Mouse (Mus musculus) CD8-positive naive resting alpha-beta T cell, adult 2 months (primary cell): ENCODE measurements around the gene Gnao1.

Experiments used
- DNase-seq, 2 experiments: peaks; one replicate each; pipeline ENCODE4 v3.0.0; 2022; ENCODE audit warnings: low read depth in 2 of 2, low spot score in 2 of 2

Gnao1 gene

DNA sequence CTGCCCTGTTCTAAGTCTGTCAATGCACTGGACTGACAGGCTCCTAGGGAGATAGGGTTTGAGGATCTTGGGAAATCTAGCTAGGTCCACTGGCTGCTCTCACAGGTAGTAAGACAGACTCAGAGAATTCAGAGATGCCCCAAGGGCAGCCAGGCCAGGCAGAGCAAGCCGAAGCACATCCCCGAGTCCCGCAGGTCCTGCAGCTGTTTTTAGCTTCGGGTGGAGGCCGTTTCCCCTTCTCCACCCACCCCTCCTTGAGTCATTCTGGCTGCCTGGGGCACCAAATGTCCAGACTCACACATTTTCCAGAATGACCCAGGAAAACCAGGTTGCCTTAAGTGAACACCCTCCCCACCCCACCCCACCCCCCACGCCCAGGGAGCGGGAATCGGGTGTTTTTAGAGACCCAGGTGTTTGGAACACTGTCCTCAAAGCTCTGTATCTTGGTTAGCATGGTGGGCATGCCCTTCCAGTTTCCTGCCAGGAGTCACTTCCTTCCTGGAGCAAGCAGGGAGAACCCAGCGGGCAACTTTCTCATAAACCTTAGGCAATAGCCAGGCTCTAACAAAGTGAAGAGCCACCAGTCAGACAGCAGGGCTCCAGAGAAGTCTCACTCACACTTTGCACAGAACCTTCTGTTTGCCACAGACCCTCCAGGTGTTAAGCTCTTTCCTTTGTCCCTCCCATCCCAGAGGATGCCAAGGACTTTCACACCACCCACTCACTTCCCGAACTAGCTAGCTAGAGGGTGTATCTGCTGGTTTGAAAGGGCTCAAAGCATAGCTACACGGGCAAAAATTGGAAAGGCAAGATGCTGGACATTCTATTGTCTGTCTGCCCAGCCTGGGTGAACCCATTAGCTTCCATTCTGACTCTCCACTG is 131.0 kb downstream of the Gnao1 start:
- no peak for DNase-seq

DNA sequence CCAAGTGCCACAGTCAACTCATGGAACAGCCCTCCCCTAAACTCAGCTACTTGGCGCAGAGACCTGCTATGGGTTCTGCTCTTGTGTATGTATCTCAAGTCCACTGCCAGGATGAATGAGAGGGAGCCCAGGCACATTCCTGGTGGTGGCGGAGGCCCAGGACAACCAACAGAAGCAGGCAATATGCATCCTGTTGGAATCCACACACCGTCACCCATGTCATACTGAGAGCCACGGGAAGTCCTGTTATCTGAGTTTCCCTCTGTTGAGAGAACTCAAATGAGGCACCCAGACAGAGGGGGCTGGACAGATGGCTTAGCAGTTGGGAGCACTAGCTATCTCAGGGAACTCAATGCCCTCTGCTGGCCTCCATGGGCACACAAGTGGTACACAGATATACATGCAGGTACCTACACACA is 131.9 kb downstream of the Gnao1 start:
- DNase-seq: no peak

DNA sequence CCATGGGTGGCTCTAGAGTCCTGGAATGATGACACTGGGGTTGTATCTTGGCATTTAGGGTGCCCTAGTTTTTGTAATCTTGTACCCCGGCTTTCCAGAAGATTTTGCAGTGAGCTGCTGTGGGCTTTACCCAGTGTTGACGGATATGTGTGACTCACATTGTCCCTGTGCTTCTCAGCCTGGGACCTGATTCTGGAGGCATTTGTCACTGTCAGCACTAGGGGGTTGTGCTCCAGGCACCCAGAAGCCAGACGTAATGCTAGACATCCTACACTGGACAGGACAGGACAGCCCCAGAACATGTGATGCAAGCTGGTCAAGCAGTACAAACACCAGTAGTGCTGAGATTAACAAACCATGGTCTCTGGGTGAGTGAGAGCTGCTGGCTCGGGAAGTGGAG is 136.0 kb downstream of the Gnao1 start:
- DNase-seq: no peak

DNA sequence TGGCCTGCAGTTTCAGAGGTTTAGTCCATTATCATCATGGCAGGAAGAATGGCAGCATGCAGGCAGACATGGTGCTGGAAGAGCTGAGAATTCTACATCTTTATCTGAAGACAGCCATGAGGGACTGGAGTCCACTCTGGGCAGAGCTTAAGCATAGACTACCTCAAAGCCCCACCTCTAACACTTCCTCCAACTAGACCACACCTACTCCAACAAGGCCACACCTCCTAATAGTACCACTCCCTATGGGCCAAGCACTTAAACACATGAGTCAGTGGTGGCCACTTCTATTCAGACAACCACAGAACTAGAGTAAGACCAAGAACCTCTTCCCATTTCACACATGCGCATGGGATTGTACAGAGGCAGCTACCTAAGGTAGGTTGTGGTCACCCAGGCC is 136.6 kb downstream of the Gnao1 start:
- DNase-seq: no peak

DNA sequence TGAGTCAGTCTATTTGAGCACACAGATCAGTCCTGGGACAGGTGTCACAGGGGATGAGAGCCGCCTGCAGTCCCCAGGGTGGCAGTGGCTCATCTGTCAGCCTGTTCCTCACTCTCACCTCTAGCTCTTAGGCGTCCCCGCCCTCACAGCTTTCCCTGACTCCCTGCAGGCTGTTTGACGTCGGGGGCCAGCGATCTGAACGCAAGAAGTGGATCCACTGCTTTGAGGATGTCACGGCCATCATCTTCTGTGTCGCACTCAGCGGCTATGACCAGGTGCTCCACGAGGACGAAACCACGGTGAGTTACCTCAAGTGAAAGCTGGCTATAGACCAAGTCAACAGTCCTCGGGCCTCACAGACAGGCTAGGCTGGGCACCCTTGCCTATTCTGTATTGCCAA is 140.4 kb downstream of the Gnao1 start:
- no peak for DNase-seq

DNA sequence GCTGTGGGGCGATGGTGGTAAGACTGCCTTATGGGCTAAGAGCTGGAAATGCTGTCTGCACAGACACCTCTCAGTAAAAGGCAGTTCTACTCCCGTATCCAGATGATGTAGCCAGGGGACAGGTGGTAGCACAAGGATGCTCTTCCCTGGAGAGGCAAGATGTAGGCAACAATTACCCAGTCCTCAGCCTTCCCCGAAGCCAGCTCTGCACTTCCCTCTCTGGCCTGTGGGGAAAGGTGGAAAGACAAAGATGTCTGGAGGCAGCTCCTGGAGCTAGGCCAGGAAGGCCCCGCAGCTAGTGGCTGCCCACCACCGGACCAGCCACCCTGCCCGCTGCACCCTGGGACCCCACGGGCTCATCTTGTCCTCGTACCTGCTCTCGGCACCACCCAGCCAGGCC is 142.7 kb downstream of the Gnao1 start:
- no peak for DNase-seq

DNA sequence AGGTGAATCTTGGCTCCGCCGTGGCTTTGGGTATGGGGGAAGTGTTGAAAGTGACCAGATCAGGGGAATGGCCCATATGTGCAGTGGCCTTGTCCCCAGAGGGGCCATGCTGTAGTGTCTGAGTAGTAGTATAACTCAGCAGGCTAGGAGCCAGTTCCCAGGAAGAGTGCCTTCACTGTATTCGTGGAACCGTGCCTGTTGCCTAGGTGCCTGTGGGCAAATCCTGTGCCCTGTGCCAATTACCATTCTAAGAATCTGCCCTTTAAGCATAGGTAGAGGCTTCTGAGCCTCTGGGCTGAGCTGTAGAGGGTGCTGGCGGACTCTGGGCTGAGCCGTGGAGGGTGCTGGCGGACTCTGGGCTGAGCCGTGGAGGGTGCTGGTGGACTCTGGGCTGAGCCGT is 148.6 kb downstream of the Gnao1 start:
- DNase-seq: no peak

DNA sequence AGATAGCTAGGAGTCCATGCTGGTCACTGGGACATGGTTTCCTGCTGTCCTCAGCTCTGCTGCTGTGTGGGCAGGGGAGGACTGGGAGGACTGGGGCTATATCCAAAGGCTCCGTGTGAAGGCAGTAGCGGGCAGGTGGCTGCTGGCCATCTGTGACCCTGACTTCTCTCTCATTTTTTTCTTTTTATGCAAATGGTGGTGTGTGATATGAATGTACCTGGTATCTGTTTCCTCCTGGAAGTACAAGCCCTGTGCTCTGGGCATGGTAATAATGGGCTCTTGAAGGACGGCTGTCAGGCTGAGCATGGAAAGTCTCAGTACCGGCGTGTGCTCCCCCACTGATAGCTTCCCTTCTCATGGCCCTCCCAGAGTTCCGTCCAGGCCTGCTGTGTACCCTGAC is 151.1 kb downstream of the Gnao1 start:
- no peak for DNase-seq

DNA sequence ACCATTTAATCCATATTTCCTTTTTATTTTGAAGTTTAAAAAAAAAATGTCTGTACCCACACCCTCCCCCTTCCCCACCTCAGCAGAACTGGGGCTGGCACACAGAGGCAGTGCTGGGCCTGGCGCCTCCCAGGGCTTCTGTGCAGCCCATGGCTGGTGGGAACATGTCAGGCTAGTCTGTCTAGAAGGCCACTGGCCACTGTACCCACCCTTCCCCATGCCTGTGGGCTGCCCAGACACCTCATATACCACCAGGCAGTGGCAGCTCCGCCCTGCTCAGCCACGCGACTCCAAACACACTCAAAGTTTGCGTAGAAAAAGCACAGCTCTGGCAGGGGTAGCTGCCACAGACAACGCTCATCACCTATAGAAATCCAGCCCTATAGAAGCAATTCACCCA is 158.5 kb downstream of the Gnao1 start:
- no peak for DNase-seq

DNA sequence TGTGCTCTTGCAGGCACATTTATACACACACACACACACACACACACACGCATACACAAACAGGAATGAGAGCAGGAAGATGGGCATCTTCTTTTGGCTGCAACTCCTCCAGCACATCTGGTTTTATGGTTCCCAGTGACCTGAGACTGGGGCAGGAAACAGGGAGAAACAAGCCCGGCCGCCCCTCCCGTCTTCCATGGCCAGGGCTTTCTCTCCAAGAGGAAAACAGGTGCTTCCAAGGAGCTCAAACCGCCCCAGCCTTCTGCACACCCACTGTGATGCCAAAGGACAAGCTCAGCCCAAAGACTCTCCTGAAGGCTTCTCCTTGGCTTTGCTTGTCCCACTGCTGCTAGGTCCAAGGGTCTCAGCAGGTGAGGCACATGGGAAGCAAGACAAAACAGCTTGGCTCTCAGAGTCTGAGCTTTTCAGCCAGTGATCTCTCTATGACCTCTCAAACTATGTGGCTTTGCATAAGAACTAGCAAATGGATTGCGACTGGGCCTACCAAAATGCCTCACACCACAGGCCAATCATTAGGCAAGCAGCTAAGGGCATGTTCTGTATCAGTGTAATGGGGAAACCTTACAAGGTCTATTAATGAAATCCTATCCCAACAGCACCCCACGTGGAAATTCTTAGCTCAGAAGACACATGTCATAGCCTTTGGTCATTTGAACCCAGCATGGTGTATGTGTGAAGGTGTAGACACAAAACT is 160.0 kb downstream of the Gnao1 start:
- no peak for DNase-seq

DNA sequence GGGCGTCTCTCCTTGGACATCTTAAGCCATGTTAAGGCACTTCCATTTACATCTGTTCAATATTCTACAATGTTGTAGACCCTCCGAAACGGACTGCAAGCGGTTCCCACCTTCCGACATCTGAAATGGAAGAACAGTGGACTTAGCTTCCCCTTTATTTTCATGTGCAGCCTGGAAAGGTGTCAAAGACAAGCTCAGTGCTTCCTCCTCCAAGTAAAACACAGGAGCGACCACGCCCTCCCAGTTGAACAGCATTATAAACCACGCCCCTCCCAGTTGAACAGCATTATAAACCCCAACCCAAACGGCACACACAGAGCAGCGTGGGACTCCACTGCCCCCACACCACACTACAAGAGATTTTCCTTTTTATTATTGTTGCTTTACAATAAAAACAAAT is 161.7 kb downstream of the Gnao1 start:
- DNase-seq: no peak

DNA sequence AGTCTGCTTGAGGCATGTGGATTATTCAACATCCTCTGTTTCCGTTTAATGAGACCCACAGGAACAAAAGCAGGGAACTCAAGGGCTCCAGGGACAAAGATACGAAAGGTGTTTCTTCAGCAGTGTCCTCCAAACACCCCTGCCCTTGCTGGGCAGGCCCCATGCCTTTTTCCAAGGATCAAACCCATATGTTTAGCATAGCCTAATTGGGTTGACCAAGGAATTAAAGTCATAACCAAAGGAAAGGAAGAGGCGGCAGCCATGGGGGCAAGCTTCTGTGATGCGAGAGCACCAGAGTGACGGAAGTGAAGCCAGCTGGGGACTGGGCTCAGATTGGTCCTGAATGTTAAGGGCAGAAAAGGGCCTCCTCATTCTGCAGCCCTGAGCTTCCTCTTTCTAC is 162.4 kb downstream of the Gnao1 start:
- no peak for DNase-seq

DNA sequence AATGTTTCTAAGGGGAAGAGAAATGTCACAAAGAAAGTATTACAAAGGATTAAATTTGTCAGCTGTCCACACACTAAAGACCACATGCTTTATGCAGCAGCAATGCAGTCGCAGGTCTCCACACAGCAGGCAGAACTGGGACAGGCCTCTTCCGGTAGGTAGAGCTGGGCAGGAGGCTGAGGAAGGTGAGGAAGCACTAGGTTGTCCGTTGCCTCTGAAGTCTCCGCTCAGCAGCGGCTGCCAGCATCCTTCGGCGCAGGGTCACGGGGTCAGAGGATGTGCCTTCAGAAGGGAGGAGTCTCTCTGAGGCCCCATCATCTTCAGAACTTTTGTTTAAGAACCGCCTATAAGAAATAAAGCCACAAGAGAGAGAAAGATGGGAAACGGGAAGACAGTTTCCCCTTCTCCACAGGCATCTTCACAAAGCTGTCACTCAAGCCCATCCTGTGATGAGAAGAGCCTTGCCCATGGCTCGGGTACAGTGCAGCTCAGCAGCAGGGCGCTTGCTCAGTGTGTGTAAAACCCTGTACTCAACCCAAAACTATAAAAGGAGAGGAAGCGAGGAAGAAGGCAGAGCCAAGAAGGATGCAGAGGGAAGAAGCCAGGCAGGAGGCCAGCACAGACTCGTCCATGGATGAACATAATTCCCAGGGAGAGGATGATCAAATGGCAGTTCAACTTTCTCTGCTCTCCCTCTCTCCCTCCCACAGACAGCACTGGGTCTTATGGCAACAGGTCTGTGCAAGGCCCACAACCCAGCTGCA is 163.4 kb downstream of the Gnao1 start:
- DNase-seq: no peak

DNA sequence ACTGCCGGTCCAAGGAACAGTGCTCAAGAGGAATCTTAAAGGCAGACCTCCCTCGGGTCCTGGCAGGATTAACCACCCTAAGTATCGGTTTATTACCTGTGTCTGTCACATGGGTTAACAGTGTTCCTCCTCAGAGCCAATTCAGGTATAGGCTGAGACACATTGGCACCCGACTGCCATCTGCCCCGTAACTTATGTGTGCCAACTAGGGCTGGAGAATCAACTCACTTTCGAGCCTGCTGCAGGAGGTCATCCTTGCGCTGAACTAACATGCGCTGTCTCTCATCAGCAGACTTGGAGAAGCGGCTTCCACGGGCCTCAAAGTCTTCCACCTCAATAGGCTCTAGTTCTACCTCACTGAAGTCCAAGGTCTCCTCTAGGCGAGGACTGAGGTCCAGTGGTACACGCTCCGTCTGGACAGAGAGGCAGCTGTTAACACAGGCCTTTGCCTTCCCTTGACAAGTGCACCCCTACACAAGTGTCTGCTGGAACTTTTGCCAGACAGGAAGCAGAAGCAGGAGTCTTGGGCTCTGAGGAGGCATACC is 164.1 kb downstream of the Gnao1 start:
- DNase-seq: no peak

DNA sequence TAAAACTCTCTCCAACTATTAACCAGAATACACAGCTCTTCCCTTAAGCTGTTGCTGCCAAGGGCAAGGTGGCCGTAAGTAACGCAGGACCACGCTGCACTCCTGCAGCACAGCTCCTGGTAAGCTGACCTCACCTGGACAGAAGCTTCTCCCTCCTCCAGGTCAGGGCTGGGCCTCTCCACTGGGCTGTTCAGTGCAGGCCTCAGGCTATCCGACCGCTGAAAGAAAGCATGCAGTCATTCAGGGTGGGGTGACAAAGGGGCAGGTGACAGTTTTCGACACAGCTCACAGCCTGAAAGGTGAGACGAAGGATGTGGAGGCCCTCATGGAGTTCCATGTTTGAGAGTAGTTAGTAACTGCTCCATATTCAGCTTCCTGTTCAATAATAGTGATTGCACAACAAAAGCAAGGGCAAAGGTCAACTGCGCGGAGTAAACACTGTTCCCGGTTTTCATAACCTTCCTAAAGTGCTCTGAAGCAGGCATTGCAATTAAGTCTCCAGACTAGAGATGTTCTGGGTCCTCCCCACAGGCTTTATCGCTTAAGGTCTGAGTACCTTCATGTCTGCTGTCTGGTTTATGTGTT is 164.9 kb downstream of the Gnao1 start:
- no peak for DNase-seq

DNA sequence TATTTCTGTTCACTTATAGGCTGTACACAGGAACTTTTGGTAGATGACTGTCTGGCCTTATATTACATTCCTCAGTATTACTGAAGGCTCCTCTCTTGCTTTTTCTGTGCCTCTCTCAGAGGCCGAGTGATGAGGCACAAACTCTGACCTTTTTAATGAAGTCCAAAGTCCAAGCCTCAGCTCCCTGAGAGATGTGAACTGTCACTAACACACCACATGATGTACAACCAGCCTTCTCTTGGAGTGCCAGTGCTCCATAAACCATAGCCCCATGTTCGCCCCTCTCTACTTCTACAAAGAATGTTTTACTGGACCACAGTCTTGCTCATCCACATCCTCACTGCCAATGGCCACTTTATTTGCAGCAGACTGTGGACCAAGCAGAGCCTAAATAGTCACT is 165.6 kb downstream of the Gnao1 start:
- no peak for DNase-seq

DNA sequence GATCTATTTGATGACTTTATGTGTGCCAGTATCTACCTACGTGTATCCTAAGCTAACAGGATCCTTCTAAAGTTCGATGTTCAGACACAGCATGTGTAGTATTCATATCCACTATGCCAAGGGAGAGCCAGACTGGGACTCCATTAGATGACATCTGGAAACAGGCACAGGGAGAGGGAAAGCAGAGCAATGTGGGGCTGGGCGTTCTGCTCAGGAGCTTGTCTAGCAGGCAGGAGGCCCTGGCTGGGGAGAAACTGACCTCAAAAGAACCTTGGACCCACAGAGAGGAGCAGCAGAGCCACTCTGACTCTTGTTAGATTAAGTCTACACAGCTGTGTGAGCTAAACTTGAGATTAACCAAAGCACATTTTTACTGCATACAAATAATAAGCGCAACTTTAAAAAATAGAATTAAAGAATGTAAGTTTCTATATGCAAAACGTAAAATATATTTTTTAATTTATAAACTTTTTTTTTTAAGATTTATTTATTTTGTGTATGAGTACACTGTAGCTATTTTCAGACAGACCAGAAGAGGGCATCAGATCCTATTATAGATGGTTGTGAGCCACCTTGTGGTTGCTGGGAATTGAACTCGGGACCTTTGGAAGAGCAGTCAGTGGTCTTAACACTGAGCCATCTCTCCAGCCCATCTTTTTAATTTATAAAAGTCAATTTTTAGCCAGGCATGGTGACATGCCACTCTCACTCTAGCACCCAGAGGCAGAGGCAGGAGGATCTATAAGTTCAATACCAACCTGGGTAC is 166.9 kb downstream of the Gnao1 start:
- no peak for DNase-seq

DNA sequence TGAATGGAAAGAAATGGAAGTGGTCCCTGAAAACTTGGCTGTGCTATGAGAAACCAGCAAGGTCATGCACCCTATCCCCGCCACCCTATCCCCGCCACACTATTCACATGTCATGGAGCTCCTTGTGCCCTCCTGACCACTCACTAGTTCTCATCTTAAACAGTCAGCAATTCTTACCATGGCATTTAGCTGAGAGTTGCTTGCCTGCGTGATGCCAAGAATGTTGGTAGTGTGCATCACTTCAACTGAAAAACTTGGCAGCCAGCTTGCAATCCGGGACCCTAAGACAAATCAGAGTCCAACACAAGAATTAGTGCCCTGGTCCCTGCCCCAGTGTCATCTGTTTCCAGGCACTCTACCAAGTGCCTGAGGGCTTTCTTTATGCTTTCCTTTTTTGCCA is 170.4 kb downstream of the Gnao1 start:
- no peak for DNase-seq

DNA sequence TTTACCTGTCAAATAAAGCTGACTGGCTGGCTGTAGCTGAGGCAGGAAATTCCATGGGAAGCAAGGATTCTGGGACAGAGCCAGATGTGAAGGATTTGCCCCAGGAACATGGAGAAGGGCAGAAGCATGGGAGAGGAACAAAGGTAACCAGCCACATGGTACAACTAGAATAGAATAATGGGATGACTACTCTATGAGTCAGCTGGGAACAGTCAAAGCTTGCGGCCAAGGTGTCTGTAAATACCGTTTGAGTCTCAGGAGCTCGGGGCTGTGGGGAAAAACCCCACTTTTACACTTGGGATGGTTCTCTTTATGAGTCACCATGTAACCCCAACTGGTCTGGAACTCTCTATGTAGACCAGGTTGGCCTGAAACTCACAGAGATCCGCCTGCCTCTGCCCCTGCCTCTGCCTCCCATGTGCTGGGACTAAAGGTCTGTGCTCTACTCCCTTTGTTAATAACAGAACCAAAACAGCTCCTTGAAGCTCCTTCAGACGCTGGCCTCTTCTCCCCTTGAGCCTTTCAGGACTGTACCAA is 172.0 kb downstream of the Gnao1 start:
- no peak for DNase-seq

DNA sequence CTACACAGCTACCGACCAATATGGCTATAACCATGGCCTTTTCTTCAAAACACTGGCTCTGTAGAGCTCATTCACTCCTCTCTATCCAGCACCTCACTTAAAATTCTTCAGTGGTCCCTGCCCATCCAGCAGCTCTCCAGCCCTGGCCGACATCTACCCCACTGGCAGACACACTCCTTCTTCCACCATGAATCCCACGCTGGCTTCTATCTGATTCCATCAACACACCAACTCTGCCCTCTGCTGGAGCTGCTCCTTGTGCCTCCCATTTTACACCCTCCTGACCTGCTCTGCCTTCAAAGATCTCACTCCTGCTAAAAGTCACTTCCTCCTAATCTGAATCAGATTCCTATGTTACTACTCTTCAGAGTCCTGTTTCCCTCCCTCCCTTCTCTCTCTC is 174.1 kb downstream of the Gnao1 start:
- DNase-seq: no peak
